Mouse (Mus musculus): ENCODE results near the gene Itga6. TPM values are rescaled to one million over a fixed set of nuclear protein-coding genes. Genes with fewer than 3 reads are reported as not detected.
"Not testable (repeated sequence)": the region's sequence is repeated elsewhere in the genome, so short reads cannot be mapped to it uniquely, and the experiment has no call there.

The Itga6 gene
- polyA plus RNA-seq, 1 experiment from 2014 or later, result 34.3 TPM

- Histone ChIP-seq H3K27ac (replicated peaks) (no peak overlapping the region), H3K36me3 (peaks cover 32% of the 10 kb centered on the region; the same call in 1 of the 2 replicates), H3K27me3 (ENCODE audit: low read depth, poor library complexity, severe bottlenecking) (no peaks in the 10 kb centered on the region), H3K9me3 (replicated peaks) (no peaks in the 10 kb centered on the region), H3K4me1 (no peaks in the 10 kb centered on the region), H3K4me3 (no peak overlapping the region)
- DNase-seq (ENCODE audit: low spot score), result no peak
- WGBS, result 78% methylated on average over 13 of the region's 13 CpGs
These were observed 78.7 kb downstream of the Itga6 start for GRCm38 (mm10) chr2:71824146-71824545.

DNA sequence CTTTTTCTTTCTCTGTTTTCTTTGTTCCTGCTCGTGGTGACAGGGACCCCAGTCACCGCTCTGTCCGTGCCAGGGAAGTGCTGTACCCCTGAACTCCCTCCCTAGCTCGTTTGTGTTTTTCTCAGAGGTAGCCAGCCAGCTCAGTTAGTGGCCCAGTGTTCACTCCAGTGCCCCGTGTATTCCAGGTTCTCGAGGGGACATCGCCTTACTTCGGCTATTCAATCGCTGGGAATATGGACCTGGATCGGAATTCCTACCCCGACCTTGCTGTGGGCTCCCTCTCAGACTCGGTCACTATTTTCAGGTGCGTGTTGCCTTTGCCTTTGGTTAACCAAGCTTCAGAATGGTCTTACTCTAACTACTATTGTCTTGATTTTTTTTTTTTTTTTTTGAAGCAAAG, 82.3 kb downstream of the Itga6 start:
- H3K4me1 ChIP-seq, result no peaks in the 10 kb centered on the region
- H3K27ac ChIP-seq (replicated peaks), result no peak overlapping the region
- H3K27me3 ChIP-seq (ENCODE audit: low read depth, poor library complexity, severe bottlenecking), result no peaks in the 10 kb centered on the region
- peaks cover 24% of the 10 kb centered on the region; the same call in 1 of the 2 replicates for H3K36me3 ChIP-seq
- no peak overlapping the region for H3K4me3 ChIP-seq
- 87% methylated on average over 13 of the region's 13 CpGs for WGBS
- no peaks in the 10 kb centered on the region for H3K9me3 ChIP-seq (replicated peaks)
- no peak for DNase-seq (ENCODE audit: low spot score)

DNA sequence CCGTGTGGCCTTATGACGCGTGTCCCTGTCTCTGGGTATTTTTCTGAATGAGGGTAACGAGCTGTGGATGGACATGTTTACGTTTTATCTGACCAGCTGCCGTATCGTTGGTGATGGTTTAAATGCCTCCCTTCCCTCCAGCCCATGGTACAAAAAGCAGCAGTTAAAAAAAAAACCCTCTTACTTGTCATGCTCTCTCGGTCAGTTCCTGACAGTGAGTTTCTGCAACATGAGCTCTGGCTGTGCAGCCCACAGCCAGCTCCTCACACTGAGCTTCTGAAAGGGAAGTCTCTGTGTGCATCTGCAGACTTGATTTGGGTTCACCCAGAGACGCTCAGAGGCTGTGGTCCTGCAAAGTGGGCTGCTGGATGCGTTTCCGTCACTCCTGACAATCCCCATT, 83.5 kb downstream of the Itga6 start:
- no peaks in the 10 kb centered on the region for H3K4me1 ChIP-seq
- no peak for DNase-seq (ENCODE audit: low spot score)
- H3K36me3 ChIP-seq, result peaks cover 23% of the 10 kb centered on the region; the same call in 1 of the 2 replicates
- no peak overlapping the region for H3K4me3 ChIP-seq
- no peaks in the 10 kb centered on the region for H3K27me3 ChIP-seq (ENCODE audit: low read depth, poor library complexity, severe bottlenecking)
- no peak overlapping the region for H3K27ac ChIP-seq (replicated peaks)
- WGBS, result 74% methylated on average over 11 of the region's 11 CpGs
- H3K9me3 ChIP-seq (replicated peaks), result no peaks in the 10 kb centered on the region

DNA sequence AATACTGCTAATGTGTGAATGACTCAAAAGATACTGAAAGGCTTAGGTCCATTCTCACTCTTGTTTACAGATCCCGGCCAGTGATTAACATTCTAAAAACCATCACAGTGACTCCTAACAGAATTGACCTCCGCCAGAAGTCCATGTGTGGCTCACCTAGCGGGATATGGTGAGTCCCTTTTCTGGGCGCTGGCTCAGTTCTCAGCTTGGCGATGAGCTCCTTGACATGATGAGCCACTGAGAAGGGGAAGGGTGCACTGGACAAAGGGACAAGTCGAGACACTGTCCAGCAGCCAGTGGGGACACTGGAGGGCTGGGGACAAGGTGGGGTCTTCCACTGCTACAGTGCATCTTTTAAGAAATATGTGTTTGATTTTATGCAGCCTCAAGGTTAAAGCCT, 88.2 kb downstream of the Itga6 start:
- no peak overlapping the region for H3K4me3 ChIP-seq
- H3K27me3 ChIP-seq (ENCODE audit: low read depth, poor library complexity, severe bottlenecking), result no peaks in the 10 kb centered on the region
- H3K36me3 ChIP-seq, result peaks cover 12% of the 10 kb centered on the region; the same call in 1 of the 2 replicates
- DNase-seq (ENCODE audit: low spot score), result peak; percentile 9
- no peak overlapping the region for H3K27ac ChIP-seq (replicated peaks)
- H3K4me1 ChIP-seq, result no peaks in the 10 kb centered on the region
- WGBS, result 85% methylated on average over 6 of the region's 6 CpGs
- no peaks in the 10 kb centered on the region for H3K9me3 ChIP-seq (replicated peaks)

DNA sequence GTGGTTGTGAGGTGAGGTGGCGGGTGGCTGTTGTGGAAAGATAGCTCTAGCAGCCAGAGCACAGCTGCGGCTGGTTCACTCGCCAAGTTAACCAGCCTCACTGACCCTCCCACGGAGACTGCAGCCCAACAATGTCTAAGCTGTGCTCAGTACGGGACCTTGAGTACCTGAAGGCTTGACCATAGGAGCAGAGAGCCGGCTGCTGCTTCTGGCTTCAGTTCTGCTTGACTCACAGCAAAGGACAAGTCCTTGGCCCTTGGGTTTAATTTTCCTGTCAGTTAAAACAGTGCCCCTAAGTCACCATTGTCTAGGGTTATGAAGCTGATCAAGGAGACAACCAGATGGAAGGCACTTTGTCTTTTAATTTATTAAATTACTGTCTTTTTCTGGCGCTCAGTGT, 89.0 kb downstream of the Itga6 start:
- Histone ChIP-seq H3K27ac (replicated peaks) (no peak overlapping the region), H3K4me3 (no peak overlapping the region), H3K27me3 (ENCODE audit: low read depth, poor library complexity, severe bottlenecking) (no peaks in the 10 kb centered on the region), H3K36me3 (peaks cover 17% of the 10 kb centered on the region; the same call in 1 of the 2 replicates), H3K9me3 (replicated peaks) (no peaks in the 10 kb centered on the region), H3K4me1 (no peaks in the 10 kb centered on the region)
- WGBS, result 85% methylated on average over 7 of the region's 7 CpGs
- DNase-seq (ENCODE audit: low spot score), result no peak

DNA sequence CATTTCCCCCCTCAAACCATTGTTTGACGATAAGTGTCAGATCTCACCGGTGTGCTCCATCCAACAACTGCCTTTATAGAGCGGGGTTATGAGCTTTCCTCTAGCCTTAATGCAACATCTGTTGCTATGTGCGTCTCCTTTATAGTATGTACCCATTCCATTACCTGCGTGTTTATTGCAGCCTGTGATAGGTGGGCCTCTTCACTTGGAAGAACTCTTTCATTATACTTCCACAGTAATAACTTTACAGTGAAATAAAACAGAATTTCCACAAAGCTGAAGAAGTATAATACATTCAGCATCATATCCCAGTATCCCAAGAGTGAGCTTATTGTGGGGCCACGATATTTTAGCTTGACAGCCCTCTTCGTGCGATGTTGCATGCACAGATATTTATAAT, 90.1 kb downstream of the Itga6 start:
- DNase-seq (ENCODE audit: low spot score), result no peak
- no peaks in the 10 kb centered on the region for H3K9me3 ChIP-seq (replicated peaks)
- H3K4me3 ChIP-seq, result no peak overlapping the region
- no peaks in the 10 kb centered on the region for H3K4me1 ChIP-seq
- no peak overlapping the region for H3K27ac ChIP-seq (replicated peaks)
- 93% methylated on average over 8 of the region's 8 CpGs for WGBS
- peaks cover 27% of the 10 kb centered on the region for H3K36me3 ChIP-seq
- no peaks in the 10 kb centered on the region for H3K27me3 ChIP-seq (ENCODE audit: low read depth, poor library complexity, severe bottlenecking)

DNA sequence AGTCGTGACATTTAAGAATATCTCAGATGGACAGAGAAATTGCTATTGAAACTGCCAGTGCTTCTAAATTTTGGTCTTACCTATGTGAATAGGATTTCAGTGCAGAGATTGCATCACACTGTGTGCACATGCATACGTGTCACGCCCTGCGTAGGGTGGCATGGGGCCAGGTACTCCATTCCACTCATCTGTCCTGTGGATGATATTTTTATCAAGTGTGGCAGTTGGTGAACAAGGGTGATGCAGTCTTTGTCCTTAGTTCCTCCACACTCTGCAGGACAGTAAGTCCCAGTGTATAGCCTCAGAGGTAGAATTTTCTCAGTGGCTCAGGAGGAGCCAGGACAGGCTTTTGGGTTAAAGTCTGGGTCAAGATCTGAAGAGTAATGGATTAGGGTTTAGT, 90.8 kb downstream of the Itga6 start:
- peaks cover 33% of the 10 kb centered on the region for H3K36me3 ChIP-seq
- H3K27ac ChIP-seq (replicated peaks), result no peak overlapping the region
- DNase-seq (ENCODE audit: low spot score), result no peak
- WGBS, result 93% methylated on average over 4 of the region's 4 CpGs
- H3K4me1 ChIP-seq, result no peaks in the 10 kb centered on the region
- no peaks in the 10 kb centered on the region for H3K9me3 ChIP-seq (replicated peaks)
- no peaks in the 10 kb centered on the region for H3K27me3 ChIP-seq (ENCODE audit: low read depth, poor library complexity, severe bottlenecking)
- no peak overlapping the region for H3K4me3 ChIP-seq

DNA sequence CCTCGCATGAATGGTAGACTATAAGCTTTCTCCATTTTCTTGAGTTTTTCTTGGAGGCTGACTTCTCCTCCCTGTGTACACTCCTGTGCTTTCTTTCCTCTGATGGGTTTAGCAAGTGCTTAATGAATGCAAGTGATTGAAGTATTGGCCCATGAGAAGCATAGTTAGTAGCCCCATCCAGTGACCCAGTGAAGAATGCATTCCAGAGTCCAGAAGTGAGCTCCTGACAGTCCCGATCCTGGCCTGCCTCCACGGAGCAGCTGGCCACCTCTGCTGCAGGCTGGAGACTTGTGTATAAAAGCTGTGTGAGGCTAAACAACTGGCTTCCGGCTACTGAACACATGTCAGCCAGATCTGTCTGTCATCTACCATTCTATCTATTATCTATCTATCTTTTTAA, 91.8 kb downstream of the Itga6 start:
- Histone ChIP-seq H3K4me3 (no peak overlapping the region), H3K9me3 (replicated peaks) (no peaks in the 10 kb centered on the region), H3K27me3 (ENCODE audit: low read depth, poor library complexity, severe bottlenecking) (no peaks in the 10 kb centered on the region), H3K36me3 (peaks cover 35% of the 10 kb centered on the region), H3K4me1 (no peaks in the 10 kb centered on the region), H3K27ac (replicated peaks) (no peak overlapping the region)
- DNase-seq (ENCODE audit: low spot score), result peak; percentile 8
- WGBS, result 74% methylated on average over 4 of the region's 4 CpGs

DNA sequence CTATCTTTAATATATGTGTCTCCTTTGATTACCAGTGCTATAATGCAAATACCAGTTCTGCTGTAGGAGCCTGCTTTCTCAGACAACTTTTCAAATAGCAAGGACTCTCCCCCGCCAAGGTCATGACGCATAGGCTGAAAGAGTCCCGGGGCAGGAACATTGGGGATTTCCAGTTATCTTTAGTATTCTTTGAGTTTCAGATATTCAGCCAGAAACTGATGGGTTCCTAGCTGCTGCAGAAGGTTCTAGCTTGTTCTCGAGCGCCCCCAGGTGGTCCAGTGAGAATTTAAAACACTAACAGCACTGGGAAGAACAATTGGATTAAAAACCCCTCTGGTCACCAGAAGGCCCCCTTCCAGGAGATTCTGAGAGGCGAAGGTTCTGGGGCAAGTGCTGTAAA, 92.4 kb downstream of the Itga6 start:
- no peak overlapping the region for H3K27ac ChIP-seq (replicated peaks)
- H3K36me3 ChIP-seq, result peaks cover 41% of the 10 kb centered on the region
- no peaks in the 10 kb centered on the region for H3K27me3 ChIP-seq (ENCODE audit: low read depth, poor library complexity, severe bottlenecking)
- no peaks in the 10 kb centered on the region for H3K4me1 ChIP-seq
- WGBS, result 51% methylated on average over 6 of the region's 6 CpGs
- peak; percentile 68 for DNase-seq (ENCODE audit: low spot score)
- no peak overlapping the region for H3K4me3 ChIP-seq
- H3K9me3 ChIP-seq (replicated peaks), result no peaks in the 10 kb centered on the region

GRCm38 (mm10) chr2:71843316-71843715, 97.9 kb downstream of the Itga6 start:
- WGBS, result 89% methylated on average over 9 of the region's 9 CpGs
- Histone ChIP-seq H3K9me3 (replicated peaks) (no peaks in the 10 kb centered on the region), H3K27me3 (ENCODE audit: low read depth, poor library complexity, severe bottlenecking) (no peaks in the 10 kb centered on the region), H3K36me3 (peaks cover 76% of the 10 kb centered on the region), H3K4me1 (no peaks in the 10 kb centered on the region), H3K4me3 (no peak overlapping the region), H3K27ac (replicated peaks) (no peak overlapping the region)
- no peak for DNase-seq (ENCODE audit: low spot score)

- peaks cover 76% of the 10 kb centered on the region for H3K36me3 ChIP-seq
- DNase-seq (ENCODE audit: low spot score), result no peak
- no peak overlapping the region for H3K4me3 ChIP-seq
- no peak overlapping the region for H3K27ac ChIP-seq (replicated peaks)
- WGBS, result 92% methylated on average over 6 of the region's 6 CpGs
- no peaks in the 10 kb centered on the region for H3K4me1 ChIP-seq
- no peaks in the 10 kb centered on the region for H3K27me3 ChIP-seq (ENCODE audit: low read depth, poor library complexity, severe bottlenecking)
- no peaks in the 10 kb centered on the region for H3K9me3 ChIP-seq (replicated peaks)
These were observed 99.5 kb downstream of the Itga6 start for GRCm38 (mm10) chr2:71844906-71845305.

- DNase-seq (ENCODE audit: low spot score); H3K27ac ChIP-seq (replicated peaks); H3K9me3 ChIP-seq (replicated peaks); H3K27me3 ChIP-seq (ENCODE audit: low read depth, poor library complexity, severe bottlenecking); H3K4me3 ChIP-seq; H3K4me1 ChIP-seq: not testable (repeated sequence)
- 6% methylated on average over 7 of the region's 8 CpGs for WGBS
- peaks cover 37% of the 10 kb centered on the region for H3K36me3 ChIP-seq
These were observed 106.7 kb downstream of the Itga6 start for GRCm38 (mm10) chr2:71852161-71852560.

DNA sequence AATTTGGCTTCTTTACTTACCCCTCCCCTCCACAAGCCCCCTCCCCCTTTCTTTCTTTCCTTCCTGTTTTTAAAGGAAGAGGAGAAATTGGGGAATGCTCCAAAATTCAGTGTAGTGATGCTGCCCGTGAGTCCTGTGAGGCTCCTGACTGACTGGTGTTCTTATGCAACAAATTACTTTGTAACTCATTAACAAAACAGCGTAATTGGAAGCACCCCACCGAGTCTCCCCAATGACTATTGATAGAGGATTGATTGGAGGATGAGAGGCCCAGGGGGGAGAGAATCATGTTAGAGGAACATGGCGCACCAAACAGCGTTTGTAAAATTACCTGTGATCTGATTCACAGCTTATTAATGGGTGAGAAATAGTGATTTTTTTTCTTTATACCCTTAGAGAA, 109.7 kb downstream of the Itga6 start:
- 82% methylated on average over 5 of the region's 5 CpGs for WGBS
- H3K27me3 ChIP-seq (ENCODE audit: low read depth, poor library complexity, severe bottlenecking), result no peaks in the 10 kb centered on the region
- no peaks in the 10 kb centered on the region for H3K4me1 ChIP-seq
- DNase-seq (ENCODE audit: low spot score), result no peak
- no peaks in the 10 kb centered on the region for H3K9me3 ChIP-seq (replicated peaks)
- no peak overlapping the region for H3K27ac ChIP-seq (replicated peaks)
- peaks cover 20% of the 10 kb centered on the region for H3K36me3 ChIP-seq
- H3K4me3 ChIP-seq, result no peak overlapping the region

DNA sequence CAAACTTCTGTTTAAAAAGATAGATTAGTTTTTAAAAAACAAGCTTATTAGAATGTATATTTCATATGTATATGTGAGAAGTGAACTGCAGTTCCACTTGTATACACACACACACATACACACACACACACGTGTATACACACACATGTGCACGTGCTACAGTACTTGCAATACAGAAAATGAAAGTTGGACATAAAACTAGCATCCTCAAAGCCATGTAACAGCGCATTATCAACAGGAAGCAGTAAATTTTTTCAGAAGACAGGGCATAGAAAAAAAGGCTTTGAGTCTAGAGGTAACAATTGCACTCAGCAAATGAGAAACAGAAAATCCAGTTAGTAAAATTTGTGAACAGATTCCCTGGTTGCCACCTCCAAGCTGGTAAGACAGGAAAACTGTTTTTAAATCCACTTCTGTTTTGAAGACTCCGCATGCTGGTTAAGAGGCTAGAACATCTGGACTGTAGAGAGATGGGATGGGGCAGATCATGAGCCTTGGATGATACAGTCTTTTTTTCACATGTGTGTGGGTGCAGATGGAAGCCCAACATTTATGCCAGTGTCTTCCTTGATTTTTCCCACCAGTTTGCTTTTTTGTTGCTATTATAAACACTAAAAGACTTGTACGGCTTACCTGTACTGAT, 118.2 kb downstream of the Itga6 start:
- Histone ChIP-seq H3K4me3 (no peak overlapping the region), H3K36me3 (no peaks in the 10 kb centered on the region), H3K27ac (replicated peaks) (no peak overlapping the region), H3K9me3 (replicated peaks) (no peaks in the 10 kb centered on the region), H3K27me3 (ENCODE audit: low read depth, poor library complexity, severe bottlenecking) (no peaks in the 10 kb centered on the region), H3K4me1 (peaks cover 12% of the 10 kb centered on the region)
- no peak for DNase-seq (ENCODE audit: low spot score)
- WGBS, result 89% methylated on average over 5 of the region's 5 CpGs

Measured in midbrain, embryonic 10.5 days (tissue).